Mouse (Mus musculus) CH12.LX (cell line): ENCODE measurements at regions not wholly inside any gene's neighbourhood (a gene's known extent, or its start where the extent isn't known, plus 50 kb on each side); places are given as distances from the start of the nearest gene placed in this dataset.
A peak's percentile ranks its signal among the peaks of the same experiment; 100 is the strongest.

Experiments used
- DNase-seq: peaks from one replicate; pipeline ENCODE4 v3.0.0-alpha.2; 2013; ENCODE audit errors: extremely low read depth
- H3K27ac ChIP-seq: 2 replicates; pipeline ENCODE4 v1.5.1; 2012; ENCODE audit warnings: low read depth, mild to moderate bottlenecking, control low read depth, moderate library complexity; ENCODE audit not compliant: insufficient read depth
- H3K27me3 ChIP-seq: replicated peaks from 2 replicates; pipeline ENCODE3; 2012; ENCODE audit warnings: inconsistent platforms
- H3K36me3 ChIP-seq, 2 experiments: replicated peaks in 1 of 2; 2 replicates each; pipeline versions ENCODE3 to v1.6.1; 2012; ENCODE audit warnings: inconsistent platforms in 1 of 2, low read length in 1 of 2, mild to moderate bottlenecking in 1 of 2, mixed read lengths in 1 of 2, moderate library complexity in 1 of 2; ENCODE audit not compliant: control insufficient read depth in 1 of 2, insufficient read depth in 1 of 2
- H3K4me1 ChIP-seq, 2 experiments: 2 replicates each; pipeline ENCODE4 v1.6.1; 2012; ENCODE audit warnings: inconsistent platforms in 1 of 2, moderate library complexity in 1 of 2; ENCODE audit not compliant: insufficient read depth in 2 of 2, control insufficient read depth in 1 of 2
- H3K4me2 ChIP-seq: 2 replicates; pipeline ENCODE4 v1.6.1; 2012; ENCODE audit warnings: low read depth, mild to moderate bottlenecking, control low read depth; ENCODE audit not compliant: poor library complexity, insufficient read depth, severe bottlenecking
- H3K4me3 ChIP-seq, 3 experiments: fragments of 150-350 bp in 1 of 3; sonication (generic) in 1 of 3; replicated peaks in 1 of 3; 2 replicates each; pipeline versions ENCODE3 to v1.5.1; 2011 to 2012; ENCODE audit warnings: low read depth in 2 of 3, low read length in 2 of 3, mild to moderate bottlenecking in 2 of 3, moderate library complexity in 2 of 3, control low read depth in 1 of 3, improper control_type of control experiment in 1 of 3, inconsistent platforms in 1 of 3, mixed read lengths in 1 of 3; ENCODE audit not compliant: poor library complexity in 1 of 3
- H3K79me2 ChIP-seq: replicated peaks from 2 replicates; pipeline ENCODE4 v1.6.1; 2012; ENCODE audit warnings: mild to moderate bottlenecking, moderate library complexity; ENCODE audit not compliant: control insufficient read depth, poor library complexity, insufficient read depth, severe bottlenecking; ENCODE audit errors: extremely low read depth
- H3K9ac ChIP-seq: 2 replicates; pipeline ENCODE4 v1.6.1; 2012; ENCODE audit warnings: low read depth, mild to moderate bottlenecking, control low read depth, moderate library complexity; ENCODE audit not compliant: insufficient read depth
- H3K9me3 ChIP-seq: replicated peaks from 2 replicates; pipeline ENCODE3; 2012; ENCODE audit warnings: low read length, inconsistent platforms, mixed read lengths
- BHLHE40 ChIP-seq: IDR thresholded peaks from 2 replicates; pipeline ENCODE4 v1.6.1; 2011; ENCODE audit warnings: mild to moderate bottlenecking, low read depth, low read length, improper control_type of control experiment
- E2F4 ChIP-seq: IDR thresholded peaks from 2 replicates; pipeline ENCODE4 v1.6.1; 2011; ENCODE audit warnings: low read depth, low read length, improper control_type of control experiment; ENCODE audit not compliant: insufficient replicate concordance
- EP300 ChIP-seq: IDR thresholded peaks from 2 replicates; pipeline ENCODE4 v1.6.1; 2011; ENCODE audit warnings: low read length, improper control_type of control experiment
- ETS1 ChIP-seq: conservative IDR thresholded peaks from 2 replicates; pipeline ENCODE4 v1.6.1; 2012; ENCODE audit warnings: low read depth, mild to moderate bottlenecking, inconsistent platforms, low read length, improper control_type of control experiment, moderate library complexity
- GABPA ChIP-seq: IDR thresholded peaks from 2 replicates; pipeline ENCODE4 v1.6.1; 2012; ENCODE audit warnings: low read depth, low read length, improper control_type of control experiment, inconsistent platforms; ENCODE audit not compliant: insufficient replicate concordance
- IRF4 ChIP-seq: IDR thresholded peaks from 2 replicates; pipeline ENCODE4 v1.6.1; 2014; ENCODE audit warnings: low read depth, mild to moderate bottlenecking, inconsistent platforms, low read length, improper control_type of control experiment
- JUN ChIP-seq: IDR thresholded peaks from 2 replicates; pipeline ENCODE4 v1.6.1; 2011; ENCODE audit warnings: low read depth, mild to moderate bottlenecking, low read length, improper control_type of control experiment, moderate library complexity; ENCODE audit not compliant: insufficient read depth
- JUND ChIP-seq: conservative IDR thresholded peaks from 2 replicates; pipeline ENCODE4 v1.6.1; 2011; ENCODE audit warnings: low read depth, low read length, improper control_type of control experiment
- MAFK ChIP-seq: IDR thresholded peaks from 2 replicates; pipeline ENCODE4 v1.6.1; 2011; ENCODE audit warnings: low read length, improper control_type of control experiment; ENCODE audit not compliant: insufficient replicate concordance
- MAX ChIP-seq: IDR thresholded peaks from 2 replicates; pipeline ENCODE4 v1.6.1; 2011; ENCODE audit warnings: low read length, improper control_type of control experiment
- MEF2A ChIP-seq: IDR thresholded peaks from 2 replicates; pipeline ENCODE4 v1.6.1; 2014; ENCODE audit warnings: low read depth, mild to moderate bottlenecking, inconsistent platforms, low read length, improper control_type of control experiment, borderline replicate concordance
- MXI1 ChIP-seq: IDR thresholded peaks from 2 replicates; pipeline ENCODE4 v1.6.1; 2011; ENCODE audit warnings: mild to moderate bottlenecking, low read depth, low read length, improper control_type of control experiment
- NELFE ChIP-seq: IDR thresholded peaks from 2 replicates; pipeline ENCODE4 v1.6.1; 2011; ENCODE audit warnings: low read depth, low read length, improper control_type of control experiment
- NRF1 ChIP-seq: IDR thresholded peaks from 2 replicates; pipeline ENCODE4 v1.6.1; 2014; ENCODE audit warnings: low read depth, mild to moderate bottlenecking, inconsistent platforms, low read length, improper control_type of control experiment, moderate library complexity
- PAX5 ChIP-seq: IDR thresholded peaks from 2 replicates; pipeline ENCODE4 v1.6.1; 2012; ENCODE audit warnings: low read length, inconsistent platforms, mixed read lengths
- POLR2A ChIP-seq: IDR thresholded peaks from 2 replicates; pipeline ENCODE4 v1.6.1; 2011; ENCODE audit warnings: low read depth, mild to moderate bottlenecking, improper control_type of control experiment, low read length
- POLR2AphosphoS2 ChIP-seq: IDR thresholded peaks from 2 replicates; pipeline ENCODE4 v1.6.1; 2011; ENCODE audit warnings: low read depth, low read length, improper control_type of control experiment
- SIN3A ChIP-seq: IDR thresholded peaks from 2 replicates; pipeline ENCODE4 v1.6.1; 2012; ENCODE audit warnings: low read length, improper control_type of control experiment, inconsistent platforms
- SMC3 ChIP-seq: IDR thresholded peaks from 2 replicates; pipeline ENCODE4 v1.6.1; 2011; ENCODE audit warnings: low read depth, low read length, improper control_type of control experiment
- TBP ChIP-seq: conservative IDR thresholded peaks from 2 replicates; pipeline ENCODE4 v1.6.1; 2011; ENCODE audit warnings: low read depth, low read length, improper control_type of control experiment
- UBTF ChIP-seq: IDR thresholded peaks from 2 replicates; pipeline ENCODE4 v1.6.1; 2012; ENCODE audit warnings: low read depth, mild to moderate bottlenecking, inconsistent platforms, low read length, improper control_type of control experiment, moderate library complexity
- USF2 ChIP-seq: conservative IDR thresholded peaks from 2 replicates; pipeline ENCODE4 v1.6.1; 2011; ENCODE audit warnings: low read depth, low read length, improper control_type of control experiment
- ZC3H11A ChIP-seq: IDR thresholded peaks from 2 replicates; pipeline ENCODE4 v1.6.1; 2012; ENCODE audit warnings: low read depth, mild to moderate bottlenecking, inconsistent platforms, low read length, improper control_type of control experiment
- ZKSCAN1 ChIP-seq: IDR thresholded peaks from 2 replicates; pipeline ENCODE4 v1.6.1; 2012; ENCODE audit warnings: low read depth, inconsistent platforms, low read length, improper control_type of control experiment, borderline replicate concordance
- ZNF384 ChIP-seq: IDR thresholded peaks from 2 replicates; pipeline ENCODE4 v1.6.1; 2012; ENCODE audit warnings: low read depth, low read length, improper control_type of control experiment, inconsistent platforms
- dilution Hi-C: fragments of 300-500 bp; cut with MboI; formaldehyde crosslinking; loops from 2 replicates; pipeline ENCODE4 v1.14.3; 2020; ENCODE audit warnings: low sequenced_read_pairs; ENCODE audit not compliant: extremely low pct_unique_long_range_greater_than_20kb, extremely low pct_ligation_motif_present
- in situ Hi-C: fragments of 300-500 bp; cut with MboI; formaldehyde crosslinking; loops from 3 replicates; pipeline ENCODE4 v1.14.3; 2019; ENCODE audit warnings: low sequenced_read_pairs, low pct_ligation_motif_present, low pct_unique_long_range_greater_than_20kb, mixed read lengths

- no peak overlapping the region for H3K4me2 ChIP-seq
- TF ChIP-seq ZKSCAN1 (no peak), MEF2A (no peak), POLR2A (no peak), NRF1 (no peak), ETS1 (no peak), E2F4 (no peak), BHLHE40 (no peak)
- dilution Hi-C loops, result no loop called here
These were observed 183.8 kb upstream of the Ubash3b start for GRCm38 (mm10) chr9:41345338-41345737.

DNA sequence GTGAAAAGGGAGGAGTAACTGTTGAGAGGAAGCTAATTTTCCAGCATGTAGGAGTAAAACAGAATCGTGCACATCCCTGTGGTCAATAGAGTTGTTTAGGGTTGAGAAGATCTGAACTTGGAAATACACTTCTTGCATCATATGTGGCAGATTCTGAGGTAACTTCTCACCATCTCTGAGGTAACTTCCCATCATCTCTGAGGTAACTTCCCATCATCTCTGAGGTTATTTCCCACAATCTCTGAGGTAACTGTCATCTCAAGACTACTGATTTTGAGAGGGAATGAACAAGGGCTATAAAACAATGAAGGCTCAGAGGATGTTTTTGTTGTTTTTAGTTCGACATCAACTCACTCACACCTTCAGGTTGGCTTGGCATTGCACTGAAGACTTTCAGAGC is 175.9 kb upstream of the Ubash3b start:
- in situ Hi-C loops, result no loop called here
- H3K4me2 ChIP-seq, result peak overlapping the region; percentile 70
- no peak overlapping the region for H3K4me3 ChIP-seq
- H3K9ac ChIP-seq, result no peak overlapping the region
- no peak overlapping the region for H3K27ac ChIP-seq
- H3K27me3 ChIP-seq, result no peaks in the 10 kb centered on the region
- no peaks in the 10 kb centered on the region for H3K9me3 ChIP-seq
- H3K36me3 ChIP-seq, result no peaks in the 10 kb centered on the region
- DNase-seq, result no peak
- dilution Hi-C loops, result no loop called here
- no peak for TF ChIP-seq MEF2A
- TF ChIP-seq MAFK, result no peak
- TF ChIP-seq TBP, result no peak
- TF ChIP-seq NRF1, result no peak
- TF ChIP-seq MAX, result no peak
- TF ChIP-seq GABPA, result no peak
- TF ChIP-seq POLR2A, result no peak
- TF ChIP-seq PAX5, result no peak
- H3K79me2 ChIP-seq, result no peaks in the 10 kb centered on the region
- peaks cover 11 to 32% of the 10 kb centered on the region in 2 experiments for H3K4me1 ChIP-seq

More at GRCm38 (mm10) chr9:41345338-41345737, 183.8 kb upstream of the Ubash3b start:
- Histone ChIP-seq H3K27me3 (no peaks in the 10 kb centered on the region), H3K4me1 (peaks cover 0 to 6% of the 10 kb centered on the region in 2 experiments; a peak in 1 of 4 replicates), H3K79me2 (no peaks in the 10 kb centered on the region), H3K9me3 (no peaks in the 10 kb centered on the region), H3K4me3 (no peak overlapping the region), H3K36me3 (no peaks in the 10 kb centered on the region), H3K27ac (no peak overlapping the region), H3K9ac (no peak overlapping the region)
- no peak for DNase-seq
- in situ Hi-C loops, result no loop called here

- in situ Hi-C loops (no loop called here), dilution Hi-C loops (no loop called here)
- H3K27ac ChIP-seq, result no peak overlapping the region
- no peaks in the 10 kb centered on the region for H3K27me3 ChIP-seq
- peak overlapping the region; percentile 70; the same call in 1 of the 2 replicates for H3K4me2 ChIP-seq
- no peak overlapping the region for H3K9ac ChIP-seq
- peak; percentile 52 for DNase-seq
- no peaks in the 10 kb centered on the region for H3K9me3 ChIP-seq
- no peaks in the 10 kb centered on the region for H3K36me3 ChIP-seq
- no peaks in the 10 kb centered on the region for H3K79me2 ChIP-seq
- H3K4me1 ChIP-seq, result peaks cover 11 to 32% of the 10 kb centered on the region in 2 experiments
- no peak overlapping the region for H3K4me3 ChIP-seq
- no peak for TF ChIP-seq ZC3H11A
- TF ChIP-seq POLR2AphosphoS2, result no peak
- no peak for TF ChIP-seq POLR2A
- TF ChIP-seq SIN3A, result no peak
- peak; percentile 40; the same call in 1 of the 2 replicates for TF ChIP-seq ETS1
- no peak for TF ChIP-seq SMC3
- TF ChIP-seq NELFE, result no peak
- TF ChIP-seq USF2, result no peak
- no peak for TF ChIP-seq UBTF
- no peak for TF ChIP-seq MAX
- peak; percentile 55 for TF ChIP-seq JUND
- no peak for TF ChIP-seq PAX5
- peak; percentile 37; the same call in 1 of the 2 replicates for TF ChIP-seq MEF2A
- TF ChIP-seq JUN, result peak; percentile 33; the same call in 1 of the 2 replicates
- no peak for TF ChIP-seq MXI1
- TF ChIP-seq EP300, result peak; percentile 70
- peak; percentile 98 for TF ChIP-seq ZNF384
- no peak for TF ChIP-seq NRF1
- TF ChIP-seq ZKSCAN1, result no peak
- TF ChIP-seq IRF4, result peak; percentile 80
These were observed 175.3 kb upstream of the Ubash3b start for GRCm38 (mm10) chr9:41336801-41337200.
